Mouse (Mus musculus): ENCODE results near the gene Ppp2r5c.

DNA sequence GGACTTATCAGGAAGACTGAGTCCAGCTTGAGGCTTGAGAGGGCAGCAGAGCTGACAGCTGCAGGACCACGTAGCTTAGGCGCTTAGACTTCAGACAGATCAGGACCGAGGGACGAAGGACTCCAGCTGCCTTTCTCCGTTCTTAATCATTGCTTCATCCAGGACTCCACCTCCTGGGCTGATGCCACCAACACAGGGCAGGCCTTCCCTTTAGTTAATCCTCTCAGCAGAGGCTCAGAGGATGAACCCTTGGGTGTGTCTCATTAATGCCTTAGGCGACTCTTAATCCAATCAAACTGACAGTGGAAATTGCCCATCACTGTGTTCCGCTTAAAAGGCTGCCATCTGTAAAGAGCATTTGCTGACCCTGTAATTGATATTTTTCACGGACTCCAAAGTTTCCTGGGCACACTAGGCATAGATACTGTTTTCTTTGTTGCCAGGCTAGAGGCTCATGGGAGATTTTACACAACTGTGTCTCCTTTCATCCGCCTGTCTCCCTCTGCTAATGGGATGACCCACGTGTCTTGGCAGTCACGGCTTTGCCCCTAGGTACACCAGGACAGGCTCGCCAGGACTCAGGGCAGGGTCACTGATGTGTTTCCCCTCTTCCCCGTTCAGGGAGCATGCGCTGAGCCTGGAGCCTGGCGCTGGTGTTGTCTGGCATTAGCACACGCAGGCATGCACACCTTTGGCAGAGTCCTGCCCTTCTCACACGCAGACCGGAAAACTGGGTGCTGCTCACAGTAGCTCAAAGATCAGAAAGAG lies 110.1 kb downstream of the Ppp2r5c start:
- TF ChIP-seq CTCF (IDR thresholded peaks at IDR 0.05; ENCODE audit: low read depth) (no peak), EP300 (IDR thresholded peaks at IDR 0.05; ENCODE audit: low read depth) (no peak)

All from heart, postnatal 0 days (tissue).